Mouse (Mus musculus): ENCODE results near the gene Atf3. TPM values are rescaled to one million over a fixed set of nuclear protein-coding genes. Genes with fewer than 3 reads are reported as not detected.
A peak's percentile ranks its signal among the peaks of the same experiment; 100 is the strongest.

Gene Atf3
- polyA plus RNA-seq, 1 experiment: 0.16 TPM

DNA sequence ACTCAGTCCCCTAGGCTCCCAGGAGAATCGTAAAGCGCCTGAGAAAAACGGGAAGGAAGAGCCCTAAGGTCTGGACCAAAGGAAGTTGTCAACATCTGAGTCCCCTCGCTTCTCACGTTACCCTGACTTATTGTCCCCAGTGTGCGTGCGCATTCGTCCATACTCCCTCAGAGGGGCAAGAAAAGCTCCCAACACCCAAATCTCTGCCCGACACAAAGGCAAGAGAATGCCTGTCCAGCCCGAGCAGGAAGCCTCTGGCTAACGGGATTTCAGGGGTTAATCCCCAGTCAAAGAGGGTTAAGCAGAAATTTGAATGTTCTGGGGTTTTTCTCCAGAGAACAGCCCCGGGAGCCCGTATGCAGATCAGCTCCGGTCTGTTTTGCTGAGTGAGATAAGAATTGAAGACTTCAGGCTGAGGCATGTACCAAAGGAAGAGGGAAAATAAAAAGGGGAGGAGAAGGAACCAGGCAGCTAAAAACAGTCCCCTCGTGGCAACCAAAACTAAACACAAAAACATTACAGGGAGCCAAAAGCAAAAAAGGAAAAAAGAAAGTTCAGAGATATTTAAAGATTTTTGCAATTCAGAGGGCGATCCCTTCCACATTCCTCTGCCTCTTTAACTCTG lies 32.0 kb downstream of the Atf3 start:
- Histone ChIP-seq H3K27me3 (ENCODE audit: control insufficient read depth) (peaks cover 98% of the 10 kb centered on the region), H3K36me3 (ENCODE audit: control insufficient read depth) (no peaks in the 10 kb centered on the region), H3K9me3 (ENCODE audit: control insufficient read depth, low read length) (peaks cover 8% of the 10 kb centered on the region; the same call in 1 of the 2 replicates), H3K4me1 (ENCODE audit: control insufficient read depth) (peaks cover 27% of the 10 kb centered on the region), H3K4me3 (replicated peaks) (no peak overlapping the region)
- no peak for TF ChIP-seq TAL1 (IDR thresholded peaks at IDR 0.05; ENCODE audit: low read length)
- TF ChIP-seq GATA1 (IDR thresholded peaks at IDR 0.05; ENCODE audit: low read length): no peak

GRCm38 (mm10) chr1:191184841-191185251 lies 33.0 kb downstream of the Atf3 start:
- Histone ChIP-seq H3K4me3 (replicated peaks) (no peak overlapping the region), H3K36me3 (ENCODE audit: control insufficient read depth) (no peaks in the 10 kb centered on the region), H3K27me3 (ENCODE audit: control insufficient read depth) (peaks cover 98% of the 10 kb centered on the region), H3K9me3 (ENCODE audit: control insufficient read depth, low read length) (peaks cover 8% of the 10 kb centered on the region; the same call in 1 of the 2 replicates), H3K4me1 (ENCODE audit: control insufficient read depth) (peaks cover 27% of the 10 kb centered on the region)
- no peak for TF ChIP-seq TAL1 (IDR thresholded peaks at IDR 0.05; ENCODE audit: low read length)
- TF ChIP-seq GATA1 (IDR thresholded peaks at IDR 0.05; ENCODE audit: low read length): no peak

GRCm38 (mm10) chr1:191184066-191184815 lies 33.6 kb downstream of the Atf3 start:
- Histone ChIP-seq H3K4me3 (replicated peaks) (no peak overlapping the region), H3K9me3 (ENCODE audit: control insufficient read depth, low read length) (peaks cover 8% of the 10 kb centered on the region; the same call in 1 of the 2 replicates), H3K36me3 (ENCODE audit: control insufficient read depth) (no peaks in the 10 kb centered on the region), H3K4me1 (ENCODE audit: control insufficient read depth) (peaks cover 27% of the 10 kb centered on the region), H3K27me3 (ENCODE audit: control insufficient read depth) (peaks cover 99% of the 10 kb centered on the region)
- TF ChIP-seq GATA1 (IDR thresholded peaks at IDR 0.05; ENCODE audit: low read length): no peak
- TF ChIP-seq TAL1 (IDR thresholded peaks at IDR 0.05; ENCODE audit: low read length): no peak

DNA sequence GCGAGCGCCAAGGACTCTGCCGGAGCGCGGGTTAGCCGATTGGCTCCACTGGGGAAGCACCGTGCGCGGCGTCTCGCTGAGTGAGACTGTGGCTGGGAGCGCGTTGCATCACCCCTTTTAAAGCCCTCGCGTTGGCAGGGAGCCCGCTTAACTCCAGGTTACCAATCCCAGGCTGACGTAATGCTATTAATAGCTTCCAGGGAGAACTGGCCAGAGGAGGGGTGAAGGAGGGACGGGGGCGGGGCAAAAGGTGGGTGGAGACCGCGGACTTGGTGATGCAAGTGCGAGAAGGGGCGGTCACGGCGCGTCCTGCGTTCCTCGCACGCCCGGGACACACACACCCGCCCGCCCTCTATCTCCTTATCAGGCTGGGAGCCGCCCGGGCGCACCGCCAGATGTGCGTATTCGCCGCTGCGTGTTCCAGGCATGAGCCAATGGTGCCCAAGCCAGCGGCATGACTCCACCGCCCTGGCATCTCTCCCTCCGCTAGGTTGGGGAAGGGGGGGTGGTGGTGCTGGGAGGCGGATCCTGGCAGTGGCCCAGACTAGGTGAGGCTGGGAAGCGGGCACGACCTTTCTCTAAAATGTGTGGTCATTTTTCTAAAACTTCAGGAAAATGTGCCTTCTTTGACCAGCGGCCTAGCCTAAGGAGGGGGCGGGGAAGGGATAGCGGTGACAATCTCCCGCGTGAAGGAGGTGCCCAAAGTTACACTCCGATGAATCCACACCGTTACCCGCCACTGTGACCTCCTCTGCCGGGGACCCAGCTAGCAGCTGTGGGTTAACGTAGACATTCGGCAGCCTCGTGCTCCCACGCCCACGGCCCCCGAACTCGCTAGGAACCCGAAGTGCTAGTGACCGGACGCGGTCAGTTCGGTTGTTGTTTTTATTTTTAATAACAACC lies 34.4 kb downstream of the Atf3 start:
- H3K4me1 ChIP-seq (ENCODE audit: control insufficient read depth): peaks cover 27% of the 10 kb centered on the region
- H3K4me3 ChIP-seq (replicated peaks): peak overlapping the region; percentile 56
- TF ChIP-seq TAL1 (IDR thresholded peaks at IDR 0.05; ENCODE audit: low read length): no peak
- TF ChIP-seq GATA1 (IDR thresholded peaks at IDR 0.05; ENCODE audit: low read length): no peak
- H3K36me3 ChIP-seq (ENCODE audit: control insufficient read depth): no peaks in the 10 kb centered on the region
- peaks cover 8% of the 10 kb centered on the region; the same call in 1 of the 2 replicates for H3K9me3 ChIP-seq (ENCODE audit: control insufficient read depth, low read length)
- H3K27me3 ChIP-seq (ENCODE audit: control insufficient read depth): peaks cover 100% of the 10 kb centered on the region

- H3K27me3 ChIP-seq (ENCODE audit: control insufficient read depth): peaks cover 100% of the 10 kb centered on the region
- no peaks in the 10 kb centered on the region for H3K36me3 ChIP-seq (ENCODE audit: control insufficient read depth)
- H3K4me3 ChIP-seq (replicated peaks): peak overlapping the region; percentile 56
- TF ChIP-seq GATA1 (IDR thresholded peaks at IDR 0.05; ENCODE audit: low read length) (no peak), TAL1 (IDR thresholded peaks at IDR 0.05; ENCODE audit: low read length) (no peak)
- peaks cover 8% of the 10 kb centered on the region; the same call in 1 of the 2 replicates for H3K9me3 ChIP-seq (ENCODE audit: control insufficient read depth, low read length)
- H3K4me1 ChIP-seq (ENCODE audit: control insufficient read depth): peaks cover 27% of the 10 kb centered on the region
Observed at GRCm38 (mm10) chr1:191182431-191183162, 35.2 kb downstream of the Atf3 start.

DNA sequence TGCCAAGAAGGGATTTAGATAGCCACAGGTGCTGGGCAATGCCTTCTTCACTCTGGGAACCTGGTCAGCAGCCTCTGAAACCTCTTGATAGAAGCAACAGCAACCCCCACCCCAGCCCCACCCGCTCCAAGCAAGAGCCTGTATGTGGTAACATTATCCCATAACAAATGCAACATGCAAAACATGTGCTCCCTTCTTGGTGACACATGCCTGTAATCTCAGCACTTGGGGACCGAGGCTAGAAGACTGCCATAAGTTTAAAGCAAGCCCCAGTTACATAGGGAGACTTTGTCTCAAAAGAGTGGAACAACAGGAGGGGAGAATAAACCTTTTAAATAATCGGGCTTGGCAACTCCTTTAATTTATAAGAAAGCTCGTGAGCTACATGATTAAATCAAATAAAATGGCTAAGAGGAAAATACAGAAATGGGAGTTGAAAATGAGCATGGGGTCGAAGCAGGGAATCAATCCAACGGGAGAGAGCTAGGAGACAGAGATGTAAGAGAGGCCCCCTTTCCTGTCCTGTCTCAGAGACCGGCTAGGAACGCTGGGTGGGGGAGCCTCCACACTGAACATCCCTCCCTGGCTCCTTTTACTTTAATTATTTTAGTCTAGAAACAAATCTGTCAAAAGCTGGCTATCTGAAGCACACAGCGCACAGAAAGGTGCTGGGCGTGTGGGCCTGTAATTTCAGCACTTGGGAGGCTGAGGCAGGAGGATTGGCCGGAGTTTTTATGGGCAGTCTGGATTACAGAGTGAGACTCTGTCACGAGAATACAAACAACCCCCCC lies 36.2 kb downstream of the Atf3 start:
- peaks cover 8% of the 10 kb centered on the region; the same call in 1 of the 2 replicates for H3K9me3 ChIP-seq (ENCODE audit: control insufficient read depth, low read length)
- H3K4me1 ChIP-seq (ENCODE audit: control insufficient read depth): peaks cover 27% of the 10 kb centered on the region
- no peak overlapping the region for H3K4me3 ChIP-seq (replicated peaks)

DNA sequence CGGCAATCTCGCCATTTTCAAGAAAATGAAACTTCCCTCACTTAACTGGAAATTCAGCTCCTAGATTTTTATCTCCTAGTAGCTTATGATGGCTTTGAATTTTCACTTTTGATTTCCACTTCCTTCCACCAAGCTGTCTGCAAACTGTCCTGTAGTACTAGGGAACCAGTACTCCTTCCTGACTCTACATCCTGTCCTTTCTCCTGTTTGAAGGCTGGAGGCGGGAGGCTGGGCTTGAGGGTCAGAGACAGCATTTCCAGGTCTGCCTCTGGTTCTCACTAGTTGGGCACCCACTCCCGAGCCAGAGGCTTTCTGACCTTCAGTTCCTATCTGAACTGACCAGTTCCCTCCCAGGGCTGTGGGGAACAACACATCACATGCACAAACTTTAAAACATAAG lies 37.4 kb downstream of the Atf3 start:
- no peak overlapping the region for H3K4me3 ChIP-seq (replicated peaks)

More for the DNA sequence above, 36.2 kb downstream of the Atf3 start:
- Histone ChIP-seq H3K36me3 (ENCODE audit: control insufficient read depth) (no peaks in the 10 kb centered on the region), H3K27me3 (ENCODE audit: control insufficient read depth) (peaks cover 98% of the 10 kb centered on the region)
- TF ChIP-seq GATA1 (IDR thresholded peaks at IDR 0.05; ENCODE audit: low read length) (no peak), TAL1 (IDR thresholded peaks at IDR 0.05; ENCODE audit: low read length) (no peak)

More for the DNA sequence above, 37.4 kb downstream of the Atf3 start:
- H3K9me3 ChIP-seq (ENCODE audit: control insufficient read depth, low read length): peaks cover 8% of the 10 kb centered on the region; the same call in 1 of the 2 replicates
- TF ChIP-seq GATA1 (IDR thresholded peaks at IDR 0.05; ENCODE audit: low read length): no peak
- no peak for TF ChIP-seq TAL1 (IDR thresholded peaks at IDR 0.05; ENCODE audit: low read length)
- no peaks in the 10 kb centered on the region for H3K36me3 ChIP-seq (ENCODE audit: control insufficient read depth)
- H3K27me3 ChIP-seq (ENCODE audit: control insufficient read depth): peaks cover 86% of the 10 kb centered on the region
- H3K4me1 ChIP-seq (ENCODE audit: control insufficient read depth): peaks cover 27% of the 10 kb centered on the region

Data from erythroblast, embryonic 14.5 days (primary cell).